Comparison of ENCODE assay signal across 8 mouse cellular contexts in the genomic region with DNA sequence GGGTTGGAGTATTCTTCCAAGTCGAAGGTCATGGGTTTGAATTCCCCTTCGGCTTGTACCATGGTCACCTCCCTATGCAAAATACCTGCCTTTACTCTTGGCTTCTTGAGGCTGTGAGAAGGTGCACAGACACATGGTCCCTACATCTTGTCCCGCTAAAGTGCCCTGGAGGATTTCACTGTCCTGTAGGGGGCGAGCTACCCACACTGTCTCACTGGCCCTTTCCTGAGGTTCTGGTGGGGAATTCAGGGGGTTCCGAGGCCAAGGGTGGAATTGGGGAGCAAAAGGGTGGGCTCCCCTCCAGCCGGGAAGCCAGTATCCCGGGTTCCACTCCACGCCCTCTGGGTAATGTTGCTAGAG.
A peak's percentile ranks its signal among the peaks of the same experiment; 100 is the strongest.
DNase-seq lines count a peak whose midpoint lies in the region; ATAC-seq and TF ChIP-seq lines count a peak whose summit lies in the region.
"Not testable (repeated sequence)": the region's sequence is repeated elsewhere in the genome, so short reads cannot be mapped to it uniquely, and the experiment has no call there.

No protein-coding gene starts in this region.

- peak overlapping the region; percentile 84 for H3K4me3 ChIP-seq in embryonic facial prominence, embryonic 12.5 days
- H3K4me3 ChIP-seq in hindbrain, embryonic 14.5 days (replicated peaks; ENCODE audit: low read length) = peak overlapping the region; percentile 77
- peak overlapping the region; percentile 78 for H3K4me3 ChIP-seq in layer of hippocampus, adult 2 months
- peak overlapping the region; percentile 50 for H3K4me3 ChIP-seq in lung, adult 2 months (replicated peaks; ENCODE audit: extremely low read depth, low read depth, low read length)
- peak overlapping the region; percentile 75 for H3K4me3 ChIP-seq in midbrain, postnatal 0 days (ENCODE audit: low read depth, low read length)
- H3K4me3 ChIP-seq in testis, adult 2 months (ENCODE audit: control insufficient read depth, low read depth, low read length) = peak overlapping the region; percentile 82

- TF ChIP-seq POLR2A in lung, adult 2 months (IDR thresholded peaks at IDR 0.05; ENCODE audit: borderline replicate concordance, extremely low read depth, low read depth, low read length); testis, adult 2 months (IDR thresholded peaks at IDR 0.05; ENCODE audit: control insufficient read depth, low read depth, low read length): not testable (repeated sequence)

- not testable (repeated sequence) for H3K9me3 ChIP-seq in embryonic facial prominence, embryonic 12.5 days; hindbrain, embryonic 14.5 days (ENCODE audit: control insufficient read depth, low read length); midbrain, postnatal 0 days (ENCODE audit: low read length)

- 3% methylated on average over 8 of the region's 8 CpGs for WGBS in embryonic facial prominence, embryonic 12.5 days
- WGBS in hindbrain, embryonic 14.5 days = 4% methylated on average over 8 of the region's 8 CpGs
- under 1% methylated on average over 8 of the region's 8 CpGs for WGBS in lung, adult 2 months
- WGBS in midbrain, postnatal 0 days = 5% methylated on average over 8 of the region's 8 CpGs

- not testable (repeated sequence) for H3K4me1 ChIP-seq in embryonic facial prominence, embryonic 12.5 days; hindbrain, embryonic 14.5 days (replicated peaks; ENCODE audit: control insufficient read depth, insufficient read depth, low read length); lung, adult 2 months (ENCODE audit: control insufficient read depth, insufficient read depth, low read length); midbrain, postnatal 0 days (ENCODE audit: insufficient read depth, low read length); testis, adult 2 months (ENCODE audit: control insufficient read depth, insufficient read depth, low read length)

- DNase-seq in NIH3T3 (ENCODE audit: low read depth) = peak; percentile 13
- DNase-seq in hindbrain, embryonic 14.5 days (ENCODE audit: low spot score); layer of hippocampus, adult 2 months (ENCODE audit: low spot score in 2 of 2); lung, adult 2 months; midbrain, postnatal 0 days (ENCODE audit: low spot score): not testable (repeated sequence)

- not testable (repeated sequence) for H3K27me3 ChIP-seq in embryonic facial prominence, embryonic 12.5 days; hindbrain, embryonic 14.5 days (ENCODE audit: control insufficient read depth, insufficient read depth, low read length); midbrain, postnatal 0 days (ENCODE audit: insufficient read depth, low read length); testis, adult 2 months (ENCODE audit: control insufficient read depth, insufficient read depth, low read length)

- not testable (repeated sequence) for ATAC-seq in embryonic facial prominence, embryonic 12.5 days (ENCODE audit: insufficient number of reproducible peaks, insufficient read depth, low FRiP score, low TSS enrichment)
- ATAC-seq in frontal cortex, adult (ENCODE audit: low TSS enrichment) = peak; percentile 50; the same call in 1 of the 2 replicates
- peak; percentile 81 for ATAC-seq in hindbrain, embryonic 14.5 days (ENCODE audit: low FRiP score)
- ATAC-seq in midbrain, postnatal 0 days (ENCODE audit: low FRiP score) = peak; percentile 84

- not testable (repeated sequence) for H3K36me3 ChIP-seq in embryonic facial prominence, embryonic 12.5 days; hindbrain, embryonic 14.5 days (replicated peaks; ENCODE audit: control insufficient read depth, insufficient read depth); midbrain, postnatal 0 days (ENCODE audit: insufficient read depth, low read length); testis, adult 2 months (ENCODE audit: control insufficient read depth, insufficient read depth, low read length)

- peak overlapping the region; percentile 83 for H3K9ac ChIP-seq in embryonic facial prominence, embryonic 12.5 days
- H3K9ac ChIP-seq in hindbrain, embryonic 14.5 days = peak overlapping the region; percentile 81
- H3K9ac ChIP-seq in midbrain, postnatal 0 days (replicated peaks; ENCODE audit: low read length, poor library complexity, severe bottlenecking) = peak overlapping the region; percentile 78

- H3K4me2 ChIP-seq in embryonic facial prominence, embryonic 12.5 days (replicated peaks) = peak overlapping the region; percentile 67
- peak overlapping the region; percentile 58 for H3K4me2 ChIP-seq in hindbrain, embryonic 14.5 days (replicated peaks)
- peak overlapping the region; percentile 60 for H3K4me2 ChIP-seq in midbrain, postnatal 0 days (ENCODE audit: low read depth, low read length, poor library complexity, severe bottlenecking)

- peak; percentile 74 for TF ChIP-seq CTCF in layer of hippocampus, adult 2 months (conservative IDR thresholded peaks at IDR 0.05)
- peak; percentile 44; the same call in 1 of the 2 replicates for TF ChIP-seq CTCF in lung, adult 2 months (IDR thresholded peaks at IDR 0.05; ENCODE audit: insufficient read depth, low read length)
- peak; percentile 76 for TF ChIP-seq CTCF in midbrain, postnatal 0 days (IDR thresholded peaks at IDR 0.05)
- not testable (repeated sequence) for TF ChIP-seq CTCF in testis, adult 2 months (IDR thresholded peaks at IDR 0.05; ENCODE audit: control insufficient read depth, insufficient read depth, insufficient replicate concordance, low read depth, low read length)

- peak overlapping the region; percentile 70 for H3K27ac ChIP-seq in embryonic facial prominence, embryonic 12.5 days
- peak overlapping the region; percentile 85 for H3K27ac ChIP-seq in hindbrain, embryonic 14.5 days
- H3K27ac ChIP-seq in layer of hippocampus, adult 2 months = peak overlapping the region; percentile 88
- H3K27ac ChIP-seq in midbrain, postnatal 0 days (ENCODE audit: low read depth, low read length) = peak overlapping the region; percentile 77
- not testable (repeated sequence) for H3K27ac ChIP-seq in testis, adult 2 months (ENCODE audit: control insufficient read depth, insufficient read depth, low read depth, low read length)
